Mouse (Mus musculus): Measurements from ENCODE around the gene Kbtbd12. TPM values are rescaled to one million over a fixed set of nuclear protein-coding genes. Genes with fewer than 3 reads are reported as not detected.

Kbtbd12 gene
- polyA plus RNA-seq, 1 experiment from 2014 or later: not detected

DNA sequence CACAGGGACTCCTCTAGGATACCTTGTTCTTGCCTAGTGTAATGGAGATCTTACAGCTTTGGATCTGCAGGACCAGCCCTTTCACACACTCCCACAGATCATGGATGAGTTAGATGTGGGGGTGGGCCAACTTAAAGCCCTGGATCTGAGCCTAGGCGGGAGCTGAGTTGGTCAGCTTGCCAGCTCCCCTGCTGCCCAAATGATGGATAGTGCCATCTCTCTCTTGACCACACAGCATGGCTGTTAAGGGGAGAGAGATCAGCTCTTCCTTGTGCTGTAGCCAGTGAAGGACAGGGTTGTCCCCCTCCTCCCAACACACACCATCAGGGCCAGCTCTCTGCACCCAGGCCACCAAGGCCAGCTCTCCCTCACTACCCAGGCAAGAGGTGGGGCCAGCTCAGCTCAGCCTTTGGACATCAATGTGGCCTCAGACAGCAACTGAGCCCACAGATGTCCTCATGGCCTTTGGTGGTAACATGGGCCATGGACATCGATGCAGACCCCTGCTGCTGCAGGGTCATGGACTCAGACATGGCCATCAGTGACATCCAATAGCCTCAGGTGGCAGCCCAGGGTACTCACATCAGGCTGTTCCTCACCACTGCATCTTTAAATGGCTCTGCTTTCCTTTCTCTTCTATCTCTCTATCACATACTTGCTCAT, 97.5 kb downstream of the Kbtbd12 start:
- H3K9ac ChIP-seq: no peak overlapping the region
- no peaks in the 10 kb centered on the region for H3K9me3 ChIP-seq (ENCODE audit: low read depth, low read length)
- no peak for ATAC-seq (ENCODE audit: insufficient read depth)
- no peak overlapping the region for H3K4me3 ChIP-seq (ENCODE audit: low read depth, low read length)
- H3K27me3 ChIP-seq (ENCODE audit: insufficient read depth, low read length): peaks cover 5% of the 10 kb centered on the region
- TF ChIP-seq CTCF (IDR thresholded peaks at IDR 0.05; ENCODE audit: low read depth): no peak
- no peak overlapping the region for H3K27ac ChIP-seq (ENCODE audit: low read depth)
- no peaks in the 10 kb centered on the region for H3K36me3 ChIP-seq (ENCODE audit: insufficient read depth)
- H3K4me2 ChIP-seq: no peak overlapping the region
- no peak for DNase-seq
- WGBS: 63% methylated on average over 2 of the region's 2 CpGs
- H3K4me1 ChIP-seq (ENCODE audit: insufficient read depth): no peaks in the 10 kb centered on the region

DNA sequence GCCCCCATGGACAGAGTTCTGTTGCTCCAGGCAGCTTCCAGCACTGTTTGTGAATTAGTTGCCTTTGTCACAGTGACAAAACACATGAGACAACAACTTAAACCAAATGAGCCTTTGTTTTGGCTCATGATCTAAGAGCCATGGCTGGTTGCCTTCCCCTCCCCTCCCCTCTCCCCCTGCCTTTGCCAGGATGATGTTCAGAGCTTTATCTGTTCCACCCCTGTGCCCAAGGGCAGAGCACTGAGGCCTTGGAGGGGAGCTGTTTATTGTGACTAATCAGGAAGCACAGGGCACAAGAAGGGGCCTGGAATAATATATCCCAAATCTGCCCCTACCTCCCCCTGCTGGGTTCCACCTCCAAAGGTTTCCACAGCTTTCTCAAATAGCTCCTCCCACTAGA, 107.4 kb downstream of the Kbtbd12 start:
- no peak for TF ChIP-seq CTCF (IDR thresholded peaks at IDR 0.05; ENCODE audit: low read depth)
- ATAC-seq (ENCODE audit: insufficient read depth): no peak
- Histone ChIP-seq H3K4me3 (ENCODE audit: low read depth, low read length) (no peak overlapping the region), H3K9me3 (ENCODE audit: low read depth, low read length) (no peaks in the 10 kb centered on the region), H3K27ac (ENCODE audit: low read depth) (no peak overlapping the region), H3K9ac (no peak overlapping the region), H3K4me2 (no peak overlapping the region), H3K27me3 (ENCODE audit: insufficient read depth, low read length) (no peaks in the 10 kb centered on the region), H3K36me3 (ENCODE audit: insufficient read depth) (no peaks in the 10 kb centered on the region), H3K4me1 (ENCODE audit: insufficient read depth) (no peaks in the 10 kb centered on the region)
- no peak for DNase-seq

DNA sequence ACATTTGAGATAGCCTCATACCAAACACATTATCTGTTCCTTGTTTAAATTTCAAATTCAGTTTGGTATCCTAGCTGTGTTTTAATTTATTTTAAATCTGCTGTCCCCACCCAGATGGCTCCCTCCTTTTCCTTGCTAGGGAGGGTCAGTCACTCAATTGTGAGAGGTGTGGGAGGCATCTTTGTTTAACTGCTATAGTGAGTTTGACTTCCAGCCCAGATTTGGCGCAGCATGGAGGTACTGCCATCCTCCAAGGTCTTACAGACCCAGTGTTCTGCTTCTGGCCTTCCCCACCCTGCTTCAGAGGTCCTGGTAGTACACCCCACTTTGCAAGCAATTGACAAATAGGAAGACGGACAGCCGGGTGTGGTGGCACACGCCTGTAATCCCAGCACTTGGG, 113.7 kb downstream of the Kbtbd12 start:
- Histone ChIP-seq H3K4me2 (no peak overlapping the region), H3K27me3 (ENCODE audit: insufficient read depth, low read length) (no peaks in the 10 kb centered on the region), H3K27ac (ENCODE audit: low read depth) (no peak overlapping the region), H3K36me3 (ENCODE audit: insufficient read depth) (no peaks in the 10 kb centered on the region), H3K9me3 (ENCODE audit: low read depth, low read length) (no peaks in the 10 kb centered on the region), H3K4me3 (ENCODE audit: low read depth, low read length) (no peak overlapping the region), H3K4me1 (ENCODE audit: insufficient read depth) (peaks cover 4% of the 10 kb centered on the region), H3K9ac (no peak overlapping the region)
- ATAC-seq (ENCODE audit: insufficient read depth) (no peak), DNase-seq (no peak)
- no peak for TF ChIP-seq CTCF (IDR thresholded peaks at IDR 0.05; ENCODE audit: low read depth)
- 87% methylated on average over 4 of the region's 4 CpGs for WGBS

DNA sequence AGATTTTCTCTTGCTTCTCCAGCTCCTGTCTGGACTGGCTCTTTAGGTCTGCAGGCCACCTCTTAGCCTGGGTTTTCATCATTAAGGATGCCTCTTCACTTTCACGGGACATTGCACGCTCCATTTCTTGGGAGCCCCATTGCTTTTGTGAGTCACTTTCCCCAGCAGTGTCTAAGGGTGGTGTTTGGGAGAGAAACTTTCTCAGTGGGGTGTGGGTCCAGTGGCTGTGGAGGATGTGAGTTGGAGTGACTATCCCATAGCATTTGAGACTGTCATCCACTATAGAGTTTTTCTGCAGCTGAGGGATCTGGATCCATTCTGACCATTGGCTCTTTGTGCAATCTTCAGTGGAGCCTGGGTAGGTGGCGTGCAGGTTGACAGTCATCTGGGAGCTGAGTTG, 114.3 kb downstream of the Kbtbd12 start:
- no peak for ATAC-seq (ENCODE audit: insufficient read depth)
- no peak overlapping the region for H3K27ac ChIP-seq (ENCODE audit: low read depth)
- no peak for DNase-seq
- H3K36me3 ChIP-seq (ENCODE audit: insufficient read depth): no peaks in the 10 kb centered on the region
- H3K27me3 ChIP-seq (ENCODE audit: insufficient read depth, low read length): no peaks in the 10 kb centered on the region
- H3K4me3 ChIP-seq (ENCODE audit: low read depth, low read length): no peak overlapping the region
- H3K9ac ChIP-seq: no peak overlapping the region
- H3K9me3 ChIP-seq (ENCODE audit: low read depth, low read length): no peaks in the 10 kb centered on the region
- H3K4me2 ChIP-seq: no peak overlapping the region
- H3K4me1 ChIP-seq (ENCODE audit: insufficient read depth): peaks cover 4% of the 10 kb centered on the region
- TF ChIP-seq CTCF (IDR thresholded peaks at IDR 0.05; ENCODE audit: low read depth): no peak
- 88% methylated on average over 3 of the region's 3 CpGs for WGBS

DNA sequence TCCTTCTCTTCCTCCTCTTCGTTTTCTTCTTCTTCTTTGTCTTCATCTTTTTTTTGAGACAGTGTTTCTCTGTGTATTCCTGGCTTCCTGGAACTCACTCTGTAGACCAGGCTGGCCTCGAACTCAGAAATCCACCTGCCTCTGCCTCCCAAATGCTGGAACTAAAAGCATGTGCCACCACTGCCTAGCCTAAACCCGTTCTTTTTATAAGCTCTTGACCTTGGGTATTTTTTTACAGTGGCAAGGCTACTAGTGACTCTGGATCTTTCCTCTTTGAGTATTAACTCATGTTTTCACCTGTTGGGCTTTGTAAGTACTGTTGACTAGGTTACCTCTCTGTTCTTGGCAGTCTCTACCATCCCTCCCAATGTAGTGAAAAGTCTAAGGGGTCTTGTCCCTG, 114.7 kb downstream of the Kbtbd12 start:
- H3K9ac ChIP-seq: no peak overlapping the region
- no peaks in the 10 kb centered on the region for H3K36me3 ChIP-seq (ENCODE audit: insufficient read depth)
- TF ChIP-seq CTCF (IDR thresholded peaks at IDR 0.05; ENCODE audit: low read depth): no peak
- WGBS: 60% methylated on average over 3 of the region's 3 CpGs
- DNase-seq (no peak), ATAC-seq (ENCODE audit: insufficient read depth) (no peak)
- peaks cover 4% of the 10 kb centered on the region for H3K4me1 ChIP-seq (ENCODE audit: insufficient read depth)
- H3K4me3 ChIP-seq (ENCODE audit: low read depth, low read length): no peak overlapping the region
- no peak overlapping the region for H3K27ac ChIP-seq (ENCODE audit: low read depth)
- H3K9me3 ChIP-seq (ENCODE audit: low read depth, low read length): no peaks in the 10 kb centered on the region
- H3K4me2 ChIP-seq: no peak overlapping the region
- H3K27me3 ChIP-seq (ENCODE audit: insufficient read depth, low read length): no peaks in the 10 kb centered on the region

DNA sequence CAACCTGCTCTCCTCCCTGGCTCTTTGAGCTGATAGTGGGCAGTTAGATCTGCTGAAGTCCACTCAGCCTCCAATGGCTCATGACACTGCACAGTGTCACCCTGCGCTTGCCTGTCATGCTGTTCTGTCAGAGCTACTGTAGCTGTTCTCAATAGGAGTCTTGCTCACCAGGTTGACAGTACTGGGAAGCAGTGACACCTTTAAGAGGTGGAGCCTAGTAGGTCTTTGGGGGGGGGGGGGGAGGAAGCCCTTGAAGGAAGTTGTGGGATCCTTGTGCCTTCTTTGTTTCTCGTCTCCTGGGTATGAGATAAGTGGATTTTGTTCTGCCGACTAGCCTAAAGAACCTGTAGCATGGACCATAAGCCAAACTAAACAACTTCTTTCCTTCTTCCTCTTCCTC, 115.1 kb downstream of the Kbtbd12 start:
- H3K9me3 ChIP-seq (ENCODE audit: low read depth, low read length): no peaks in the 10 kb centered on the region
- TF ChIP-seq CTCF (IDR thresholded peaks at IDR 0.05; ENCODE audit: low read depth): no peak
- no peak overlapping the region for H3K4me3 ChIP-seq (ENCODE audit: low read depth, low read length)
- H3K27ac ChIP-seq (ENCODE audit: low read depth): no peak overlapping the region
- peaks cover 4% of the 10 kb centered on the region for H3K4me1 ChIP-seq (ENCODE audit: insufficient read depth)
- no peaks in the 10 kb centered on the region for H3K27me3 ChIP-seq (ENCODE audit: insufficient read depth, low read length)
- H3K36me3 ChIP-seq (ENCODE audit: insufficient read depth): no peaks in the 10 kb centered on the region
- DNase-seq (no peak), ATAC-seq (ENCODE audit: insufficient read depth) (no peak)
- WGBS: 41% methylated on average over 3 of the region's 3 CpGs
- H3K4me2 ChIP-seq: no peak overlapping the region
- no peak overlapping the region for H3K9ac ChIP-seq

DNA sequence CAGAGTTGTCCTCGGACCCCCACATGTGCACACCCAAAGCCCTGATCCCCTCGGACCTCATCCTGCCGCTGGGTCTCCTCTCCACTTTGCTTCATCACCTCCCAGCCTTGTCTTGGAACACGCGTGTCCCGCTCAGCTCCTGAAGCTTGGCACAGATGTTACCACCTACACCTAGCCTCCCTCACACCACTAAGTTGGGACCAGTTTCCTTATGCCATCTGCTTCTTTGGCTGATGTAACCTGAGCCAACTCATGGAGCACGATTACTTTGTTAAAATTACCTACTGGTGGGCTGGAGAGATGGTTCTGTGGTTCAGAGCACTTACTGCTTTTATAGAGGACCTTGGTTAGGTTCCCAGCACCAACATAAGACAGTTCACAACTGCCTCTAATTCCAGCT, 115.9 kb downstream of the Kbtbd12 start:
- DNase-seq: no peak
- Histone ChIP-seq H3K4me3 (ENCODE audit: low read depth, low read length) (no peak overlapping the region), H3K4me1 (ENCODE audit: insufficient read depth) (peaks cover 4% of the 10 kb centered on the region), H3K9me3 (ENCODE audit: low read depth, low read length) (no peaks in the 10 kb centered on the region), H3K36me3 (ENCODE audit: insufficient read depth) (no peaks in the 10 kb centered on the region), H3K9ac (no peak overlapping the region), H3K27me3 (ENCODE audit: insufficient read depth, low read length) (no peaks in the 10 kb centered on the region), H3K4me2 (no peak overlapping the region), H3K27ac (ENCODE audit: low read depth) (no peak overlapping the region)
- no peak for TF ChIP-seq CTCF (IDR thresholded peaks at IDR 0.05; ENCODE audit: low read depth)
- 77% methylated on average over 7 of the region's 7 CpGs for WGBS
- no peak for ATAC-seq (ENCODE audit: insufficient read depth)

Data from lung, embryonic 14.5 days (tissue).